Mouse (Mus musculus) hematopoietic stem cell, adult 5-6 weeks (primary cell): ENCODE results near the gene Rasa4. TPM values are rescaled to one million over a fixed set of nuclear protein-coding genes. Genes with fewer than 3 reads are reported as not detected.
"Not testable (repeated sequence)": the region's sequence is repeated elsewhere in the genome, so short reads cannot be mapped to it uniquely, and the experiment has no call there.

ENCODE experiments used
- ATAC-seq, 2 experiments: fragments of 125-278 bp in 1 of 2; replicated peaks in 1 of 2; 2 replicates each; pipeline ENCODE4 v1.8.0; 2016 to 2017; ENCODE audit warnings: inconsistent platforms in 2 of 2, mild to moderate bottlenecking in 2 of 2, moderate number of reproducible peaks in 2 of 2, low read depth in 1 of 2, moderate TSS enrichment in 1 of 2; ENCODE audit not compliant: low FRiP score in 2 of 2, poor library complexity in 2 of 2, severe bottlenecking in 2 of 2, insufficient read depth in 1 of 2, low TSS enrichment in 1 of 2
- total RNA-seq: library from RNA; stranded (forward); fragments of 172-1452, 232-1000 nt; gene quantifications from 2 replicates; pipeline ENCODE4 v1.2.3, GENCODE M21; 2017

The Rasa4 gene
- total RNA-seq: 25.2 and 27.2 TPM in 2 replicates

GRCm38 (mm10) chr5:136083669-136084107 lies at the start of gene Rasa4:
Gene Rasa4 (plus strand): TSS chr5:136083916.
- ATAC-seq: peak; percentile 95 to 96

GRCm38 (mm10) chr5:136034868-136035267 lies 48.8 kb upstream of the Rasa4 start:
- no peak for ATAC-seq

GRCm38 (mm10) chr5:136035285-136035684 lies 48.4 kb upstream of the Rasa4 start:
- no peak for ATAC-seq

GRCm38 (mm10) chr5:136036667-136037066 lies 47.0 kb upstream of the Rasa4 start:
- no peak for ATAC-seq

- ATAC-seq: no peak
Measured at GRCm38 (mm10) chr5:136038258-136039214, 45.2 kb upstream of the Rasa4 start, which contains the start of gene Upk3b. Gene Upk3b (plus strand): TSS chr5:136038496.

GRCm38 (mm10) chr5:136040210-136040609 lies 43.5 kb upstream of the Rasa4 start:
- peak; percentile 72 to 81 for ATAC-seq

GRCm38 (mm10) chr5:136041260-136041659 lies 42.5 kb upstream of the Rasa4 start:
- no peak for ATAC-seq

- no peak for ATAC-seq
Measured at GRCm38 (mm10) chr5:136041666-136042065, 42.0 kb upstream of the Rasa4 start.

- no peak for ATAC-seq
Measured at GRCm38 (mm10) chr5:136044865-136045264, 38.9 kb upstream of the Rasa4 start.

- ATAC-seq: 0 out of 4 replicates have a peak, but pooled peaks of 1 of the 2 experiments have one; percentile 43
Measured at GRCm38 (mm10) chr5:136045408-136045807, 38.3 kb upstream of the Rasa4 start.

- peak; percentile 63 to 68; a peak in 3 of 4 replicates for ATAC-seq
Measured at GRCm38 (mm10) chr5:136045987-136046386, 37.7 kb upstream of the Rasa4 start.

GRCm38 (mm10) chr5:136048541-136048940 lies 35.2 kb upstream of the Rasa4 start:
- ATAC-seq: not testable (repeated sequence)

GRCm38 (mm10) chr5:136049926-136050325 lies 33.8 kb upstream of the Rasa4 start:
- ATAC-seq: no peak

- no peak for ATAC-seq
Measured at GRCm38 (mm10) chr5:136051231-136052085, 32.3 kb upstream of the Rasa4 start.

- no peak for ATAC-seq
Measured at GRCm38 (mm10) chr5:136052861-136053655, 30.7 kb upstream of the Rasa4 start.

- no peak for ATAC-seq
Measured at GRCm38 (mm10) chr5:136054301-136055077, 29.2 kb upstream of the Rasa4 start, which contains the start of gene Upk3bl. Gene Upk3bl (plus strand): TSS chr5:136054492.
